Mouse (Mus musculus): ENCODE data around the gene Plekhn1.
A peak's percentile ranks its signal among the peaks of the same experiment; 100 is the strongest.

Gene Plekhn1

GRCm38 (mm10) chr4:156213134-156213533, 21.5 kb downstream of the Plekhn1 start:
- DNase-seq, result no peak

GRCm38 (mm10) chr4:156209963-156210635, 24.6 kb downstream of the Plekhn1 start:
- DNase-seq, result no peak

GRCm38 (mm10) chr4:156208872-156209271, 25.8 kb downstream of the Plekhn1 start:
- DNase-seq, result no peak

- peak; percentile 40 for DNase-seq
These were observed 31.1 kb downstream of the Plekhn1 start for GRCm38 (mm10) chr4:156203413-156204131.

- peak; percentile 74 for DNase-seq
These were observed 31.6 kb downstream of the Plekhn1 start, which contains the start of gene AW011738 for GRCm38 (mm10) chr4:156203001-156203412. Gene AW011738, plus strand, starts transcription at chr4:156203304.

- DNase-seq, result no peak
These were observed 32.2 kb downstream of the Plekhn1 start for GRCm38 (mm10) chr4:156202462-156202893.

- DNase-seq, result no peak
These were observed 33.8 kb downstream of the Plekhn1 start, which contains the start of gene Isg15 for GRCm38 (mm10) chr4:156200623-156201475. Gene Isg15, minus strand, starts transcription at chr4:156200818.

- DNase-seq, result peak; percentile 91
These were observed 36.8 kb downstream of the Plekhn1 start for GRCm38 (mm10) chr4:156197829-156198205.

GRCm38 (mm10) chr4:156197131-156197828, 37.4 kb downstream of the Plekhn1 start, which contains the start of gene Agrn:
Gene Agrn, minus strand, starts transcription at chr4:156197488.
- DNase-seq, result peak; percentile 80

- DNase-seq, result peak; percentile 73
These were observed 38.5 kb downstream of the Plekhn1 start for GRCm38 (mm10) chr4:156195927-156196870.

- no peak for DNase-seq
These were observed 40.3 kb downstream of the Plekhn1 start for GRCm38 (mm10) chr4:156194346-156194745.

- no peak for DNase-seq
These were observed 40.8 kb downstream of the Plekhn1 start for GRCm38 (mm10) chr4:156193906-156194305.

GRCm38 (mm10) chr4:156193200-156193590, 41.5 kb downstream of the Plekhn1 start:
- DNase-seq, result peak; percentile 49

GRCm38 (mm10) chr4:156192421-156193199, 42.0 kb downstream of the Plekhn1 start:
- peak; percentile 62 for DNase-seq

GRCm38 (mm10) chr4:156188811-156189323, 45.8 kb downstream of the Plekhn1 start:
- peak; percentile 45 for DNase-seq

GRCm38 (mm10) chr4:156188162-156188810, 46.4 kb downstream of the Plekhn1 start:
- DNase-seq, result no peak

- DNase-seq, result peak; percentile 12
These were observed 48.5 kb downstream of the Plekhn1 start for GRCm38 (mm10) chr4:156185950-156186850.

- no peak for DNase-seq
These were observed 49.2 kb downstream of the Plekhn1 start for GRCm38 (mm10) chr4:156185456-156185949.

Measured in lung, postnatal 14 days (tissue).